Mouse (Mus musculus) spleen, adult 2 months (tissue): ENCODE data around the gene Lmbr1l.
"Not testable (repeated sequence)": the region's sequence is repeated elsewhere in the genome, so short reads cannot be mapped to it uniquely, and the experiment has no call there.

Experiments
- CTCF ChIP-seq: fragments of 200-500 bp; IDR thresholded peaks from 2 replicates; pipeline ENCODE4 v1.5.1; 2011; ENCODE audit warnings: mild to moderate bottlenecking, inconsistent platforms; ENCODE audit not compliant: insufficient read depth, insufficient read length, insufficient replicate concordance; ENCODE audit errors: extremely low read depth
- POLR2A ChIP-seq: fragments of 200-500 bp; IDR thresholded peaks from 2 replicates; pipeline ENCODE4 v1.6.1; 2011; ENCODE audit warnings: low read depth, low read length, inconsistent platforms

GRCm38 (mm10) chr15:98951122-98952062 is 33.4 kb upstream of the Lmbr1l start:
- not testable (repeated sequence) for TF ChIP-seq CTCF, POLR2A
